In genomic region chr9:50884741-50885599, GRCm38 (mm10) we compare ENCODE assay signal across 8 mouse cellular contexts. TPM values are rescaled to one million over a fixed set of nuclear protein-coding genes. Genes with fewer than 3 reads are reported as not detected.
A peak's percentile ranks its signal among the peaks of the same experiment; 100 is the strongest.
DNase-seq lines count a peak whose midpoint lies in the region; ATAC-seq lines count a peak whose summit lies in the region.
"Had no signal": no experiment of that assay in that cellular context is flagged by ENCODE, and none has a peak within 500 bp of the region (broad histone marks: within the 10 kb centered on the region; RNA-seq: fewer than 3 reads in every experiment).

No protein-coding gene starts in this region.

- peaks cover 24% of the 10 kb centered on the region for H3K4me1 ChIP-seq in intestine, embryonic 14.5 days (replicated peaks; ENCODE audit: control insufficient read depth, insufficient read depth, low read length)
- H3K4me1 ChIP-seq: neural tube, embryonic 12.5 days had no signal

- no peak overlapping the region for H3K4me2 ChIP-seq in intestine, embryonic 14.5 days (ENCODE audit: low read length)
- H3K4me2 ChIP-seq: neural tube, embryonic 12.5 days had no signal

- H3K27me3 ChIP-seq in intestine, embryonic 14.5 days (replicated peaks; ENCODE audit: control insufficient read depth, insufficient read depth, low read length) = no peaks in the 10 kb centered on the region
- H3K27me3 ChIP-seq: neural tube, embryonic 12.5 days had no signal

- WGBS in intestine, embryonic 14.5 days = 48% methylated on average over 10 of the region's 10 CpGs

- H3K36me3 ChIP-seq in intestine, embryonic 14.5 days (ENCODE audit: control insufficient read depth, insufficient read depth, low read length) = peaks cover 32% of the 10 kb centered on the region

- H3K9me3 ChIP-seq in intestine, embryonic 14.5 days (ENCODE audit: control insufficient read depth, low read length) = no peaks in the 10 kb centered on the region
- H3K9me3 ChIP-seq: neural tube, embryonic 12.5 days had no signal

- no peak overlapping the region for H3K4me3 ChIP-seq in intestine, embryonic 14.5 days (ENCODE audit: low read depth, low read length)
- H3K4me3 ChIP-seq: neural tube, embryonic 12.5 days had no signal

- 0 out of 2 replicates have a peak, but pooled peaks have one; percentile 16 for ATAC-seq in intestine, embryonic 14.5 days (replicated peaks; ENCODE audit: low FRiP score, low TSS enrichment, low read depth)

- DNase-seq in 3T3-L1 (ENCODE audit: low read depth, low spot score) = peak; percentile 87
- DNase-seq in Muller cell, postnatal 12 days (ENCODE audit: inconsistent ontology term) = peak; percentile 37
- DNase-seq in frontal cortex, postnatal 36 days (ENCODE audit: low spot score in 2 of 2) = peak; percentile 33 to 60
- DNase-seq in intestine, embryonic 14.5 days (ENCODE audit: low spot score) = peak; percentile 59
- peak; percentile 38 to 43 for DNase-seq in left cerebral cortex, adult 8-10 months (ENCODE audit: low spot score in 2 of 2)
- DNase-seq in ovary, postnatal 10 days (ENCODE audit: low spot score) = peak; percentile 10
- no peak for DNase-seq in spleen, postnatal 10 days (ENCODE audit: low spot score in 2 of 2)

- peak overlapping the region; percentile 8; the same call in 1 of the 2 replicates for H3K9ac ChIP-seq in intestine, embryonic 14.5 days (ENCODE audit: low read length)
- H3K9ac ChIP-seq: neural tube, embryonic 12.5 days had no signal

- H3K27ac ChIP-seq in intestine, embryonic 14.5 days (ENCODE audit: low read depth) = peak overlapping the region; percentile 57
- H3K27ac ChIP-seq: neural tube, embryonic 12.5 days had no signal

RNA-seq across cellular contexts. Expression of gene Ppp2r1b, which starts 39.9 kb away (rescaled TPM):
- polyA plus RNA-seq in intestine, embryonic 14.5 days (2014; fragmentation: Nextera tagmentation; extraction: Ambion mirVana) = 73.9 and 80.8 TPM in 2 replicates
- total RNA-seq in left cerebral cortex, adult 8-10 months (2022) = 10 to 100 TPM; 13.5 to 19.2 (median 16.8) TPM

Comparison
In these comparisons a context has a peak if more than half of its experiments do, and no peak if none do; other contexts are left out.
1. DNase-seq: peak in 3T3-L1 (single experiment), Muller cell, postnatal 12 days (single experiment), frontal cortex, postnatal 36 days (2 of 2), intestine, embryonic 14.5 days (single experiment), left cerebral cortex, adult 8-10 months (2 of 2) and ovary, postnatal 10 days (single experiment); none in spleen, postnatal 10 days (0 of 2).